Mouse (Mus musculus) kidney, adult 2 months (tissue): ENCODE data around the gene Btnl2.

Experiments used
- CTCF ChIP-seq: fragments of 200-500 bp; conservative IDR thresholded peaks from 2 replicates; pipeline ENCODE4 v1.5.1; 2011; ENCODE audit warnings: low read depth, mild to moderate bottlenecking, control low read depth, low read length, moderate library complexity, mixed read lengths; ENCODE audit not compliant: insufficient read depth, insufficient read length
- POLR2A ChIP-seq: fragments of 200-500 bp; IDR thresholded peaks from one replicate; pipeline ENCODE4 v1.6.1; 2011; ENCODE audit warnings: low read depth, low read length, control low read depth

- TF ChIP-seq POLR2A (no peak), CTCF (peak; percentile 81)
Measured at GRCm38 (mm10) chr17:34388513-34388912, 33.9 kb downstream of the Btnl2 start.
